Mouse (Mus musculus) kidney, embryonic 16.5 days (tissue): ENCODE measurements around the gene Fam184b. TPM values are rescaled to one million over a fixed set of nuclear protein-coding genes. Genes with fewer than 3 reads are reported as not detected.
"Not testable (repeated sequence)": the region's sequence is repeated elsewhere in the genome, so short reads cannot be mapped to it uniquely, and the experiment has no call there.

Experiments
- ATAC-seq: fragments of 200-750 bp; cut with Nextera tagmentation; 2 replicates; pipeline ENCODE4 v1.8.0; 2017; ENCODE audit warnings: moderate TSS enrichment; ENCODE audit not compliant: low FRiP score, low TSS enrichment
- H3K27ac ChIP-seq: fragments of 300-500 bp; sonication (generic); 2 replicates; pipeline ENCODE4 v1.5.1; 2014; ENCODE audit warnings: low read length
- H3K27me3 ChIP-seq: fragments of 300-500 bp; sonication (generic); 2 replicates; pipeline ENCODE4 v1.6.1; 2014; ENCODE audit warnings: low read length, control low read depth, mixed read lengths; ENCODE audit not compliant: insufficient read depth
- H3K36me3 ChIP-seq: fragments of 300-500 bp; sonication (generic); 2 replicates; pipeline ENCODE4 v1.6.1; 2014; ENCODE audit warnings: low read length, control low read depth, mixed read lengths; ENCODE audit not compliant: insufficient read depth
- H3K4me1 ChIP-seq: fragments of 300-500 bp; sonication (generic); 2 replicates; pipeline ENCODE4 v1.6.1; 2014; ENCODE audit warnings: low read length, control low read depth, mixed read lengths; ENCODE audit not compliant: insufficient read depth
- H3K4me2 ChIP-seq: fragments of 300-500 bp; sonication (generic); replicated peaks from 2 replicates; pipeline ENCODE4 v1.6.1; 2014; ENCODE audit warnings: low read depth, low read length
- H3K4me3 ChIP-seq: fragments of 300-500 bp; sonication (generic); 2 replicates; pipeline ENCODE4 v1.5.1; 2014; ENCODE audit warnings: mild to moderate bottlenecking, low read length
- H3K9ac ChIP-seq: fragments of 300-500 bp; sonication (generic); replicated peaks from 2 replicates; pipeline ENCODE4 v1.6.1; 2014; ENCODE audit warnings: low read length
- H3K9me3 ChIP-seq: fragments of 300-500 bp; sonication (generic); 2 replicates; pipeline ENCODE4 v1.6.1; 2016; ENCODE audit warnings: low read length, control low read depth
- WGBS: fragments of 180-500 bp; shearing (Covaris S2); extraction: QIAGEN DNeasy Blood & Tissue Kit; methylation state at CpG from one replicate; pipeline ENCODE4 v1.1.7; 2014; 5-methylcytosine and 5-hydroxymethylcytosine counted together
- polyA plus RNA-seq: library from polyadenylated mRNA; unstranded; fragments of >200 nt; fragmentation: Nextera tagmentation; extraction: Ambion mirVana; gene quantifications from 2 replicates; pipeline ENCODE4 v1.2.1, GENCODE M21; 2015

The Fam184b gene
- polyA plus RNA-seq, 1 experiment from 2014 or later = 1.5 TPM

GRCm38 (mm10) chr5:45669598-45670279 lies 30.3 kb upstream of the Fam184b start, which contains the start of gene Ncapg:
Gene Ncapg (plus strand): TSS chr5:45669919.
- under 1% methylated on average over 64 of the region's 66 CpGs for WGBS
- Histone ChIP-seq H3K9me3 (no peaks in the 10 kb centered on the region), H3K4me2 (peak within 1 kb of the TSS; percentile 89), H3K36me3 (peaks cover 5% of the 10 kb centered on the region; the same call in 1 of the 2 replicates), H3K4me3 (peak within 1 kb of the TSS; percentile 77), H3K27me3 (no peaks in the 10 kb centered on the region), H3K9ac (peak within 1 kb of the TSS; percentile 85), H3K4me1 (peaks cover 10% of the 10 kb centered on the region), H3K27ac (peak within 1 kb of the TSS; percentile 91)
- ATAC-seq = peak; percentile 100

- H3K4me1 ChIP-seq = peaks cover 10% of the 10 kb centered on the region
- WGBS = under 1% methylated on average over 27 of the region's 27 CpGs
These were observed 29.8 kb upstream of the Fam184b start for GRCm38 (mm10) chr5:45669234-45669597.

DNA sequence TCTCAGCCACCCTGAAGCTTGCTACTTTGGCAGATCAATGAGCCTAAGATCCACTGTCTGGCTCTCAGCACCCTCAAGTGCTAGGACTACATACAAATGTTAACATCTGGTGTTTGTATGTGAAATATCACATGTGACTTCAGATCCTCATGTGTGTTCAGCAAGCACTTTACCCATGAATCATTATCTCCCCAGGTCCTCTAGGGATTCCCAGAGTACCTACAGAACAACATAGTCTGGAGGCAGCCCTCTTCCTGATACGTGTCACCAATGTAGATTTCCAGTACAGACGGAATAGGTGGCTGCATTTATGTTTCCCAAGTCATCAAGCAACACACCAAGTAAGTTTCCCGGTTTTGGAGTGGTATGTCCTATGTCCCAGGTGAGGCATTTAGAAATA lies 29.4 kb upstream of the Fam184b start:
- Histone ChIP-seq H3K36me3 (peaks cover 5% of the 10 kb centered on the region; the same call in 1 of the 2 replicates), H3K4me2 (peak overlapping the region; percentile 89), H3K9ac (peak overlapping the region; percentile 84), H3K4me1 (peaks cover 10% of the 10 kb centered on the region), H3K27ac (peak overlapping the region; percentile 91), H3K9me3 (no peaks in the 10 kb centered on the region), H3K4me3 (peak overlapping the region; percentile 77), H3K27me3 (no peaks in the 10 kb centered on the region)
- 1% methylated on average over 3 of the region's 3 CpGs for WGBS
- peak; percentile 29 for ATAC-seq

More at GRCm38 (mm10) chr5:45669234-45669597, 29.8 kb upstream of the Fam184b start:
- H3K36me3 ChIP-seq = peaks cover 5% of the 10 kb centered on the region; the same call in 1 of the 2 replicates
- peak overlapping the region; percentile 91 for H3K27ac ChIP-seq
- no peaks in the 10 kb centered on the region for H3K9me3 ChIP-seq
- no peaks in the 10 kb centered on the region for H3K27me3 ChIP-seq
- H3K4me2 ChIP-seq = peak overlapping the region; percentile 89
- peak; percentile 79 for ATAC-seq
- H3K9ac ChIP-seq = peak overlapping the region; percentile 84
- peak overlapping the region; percentile 77 for H3K4me3 ChIP-seq

- no peaks in the 10 kb centered on the region for H3K9me3 ChIP-seq
- H3K27ac ChIP-seq = no peak overlapping the region
- no peak for ATAC-seq
- H3K4me1 ChIP-seq = peaks cover 10% of the 10 kb centered on the region
- no peak overlapping the region; the same call in 1 of the 2 replicates for H3K4me3 ChIP-seq
- peaks cover 5% of the 10 kb centered on the region; the same call in 1 of the 2 replicates for H3K36me3 ChIP-seq
- no peak overlapping the region for H3K9ac ChIP-seq
- H3K4me2 ChIP-seq = peak overlapping the region; percentile 89
- 24% methylated on average over 3 of the region's 3 CpGs for WGBS
- no peaks in the 10 kb centered on the region for H3K27me3 ChIP-seq
These were observed 28.9 kb upstream of the Fam184b start for GRCm38 (mm10) chr5:45668324-45668723.

- 97% methylated on average over 13 of the region's 13 CpGs for WGBS
- ATAC-seq, H3K4me1 ChIP-seq: not testable (repeated sequence)
These were observed 19.0 kb upstream of the Fam184b start for GRCm38 (mm10) chr5:45658406-45658805.

GRCm38 (mm10) chr5:45651026-45651703 lies 11.8 kb upstream of the Fam184b start:
- no peak overlapping the region for H3K4me2 ChIP-seq
- no peaks in the 10 kb centered on the region for H3K9me3 ChIP-seq
- H3K4me3 ChIP-seq = no peak overlapping the region
- no peaks in the 10 kb centered on the region for H3K27me3 ChIP-seq
- H3K4me1 ChIP-seq = 0 out of 2 replicates have a peak, but pooled peaks cover 3% of the 10 kb centered on the region
- 65% methylated on average over 2 of the region's 2 CpGs for WGBS
- no peak; the same call in 1 of the 2 replicates for ATAC-seq
- no peak overlapping the region for H3K9ac ChIP-seq
- H3K36me3 ChIP-seq = no peaks in the 10 kb centered on the region
- peak overlapping the region; percentile 66; the same call in 1 of the 2 replicates for H3K27ac ChIP-seq

More at GRCm38 (mm10) chr5:45658406-45658805, 19.0 kb upstream of the Fam184b start:
- not testable (repeated sequence) for H3K27ac ChIP-seq, H3K9ac ChIP-seq, H3K4me3 ChIP-seq, H3K36me3 ChIP-seq, H3K27me3 ChIP-seq, H3K4me2 ChIP-seq
- H3K9me3 ChIP-seq = peaks cover 13% of the 10 kb centered on the region

- peak; percentile 42; the same call in 1 of the 2 replicates for ATAC-seq
- 2% methylated on average over 8 of the region's 8 CpGs for WGBS
- peak overlapping the region; percentile 66 for H3K9ac ChIP-seq
- peaks cover 12% of the 10 kb centered on the region; the same call in 1 of the 2 replicates for H3K27me3 ChIP-seq
- no peaks in the 10 kb centered on the region for H3K36me3 ChIP-seq
- H3K4me2 ChIP-seq = peak overlapping the region; percentile 99
- H3K4me1 ChIP-seq = peaks cover 12% of the 10 kb centered on the region
- H3K9me3 ChIP-seq = no peaks in the 10 kb centered on the region
- H3K27ac ChIP-seq = no peak overlapping the region
- H3K4me3 ChIP-seq = peak overlapping the region; percentile 66
These were observed 290 bp upstream of the Fam184b start for GRCm38 (mm10) chr5:45639715-45640092.

DNA sequence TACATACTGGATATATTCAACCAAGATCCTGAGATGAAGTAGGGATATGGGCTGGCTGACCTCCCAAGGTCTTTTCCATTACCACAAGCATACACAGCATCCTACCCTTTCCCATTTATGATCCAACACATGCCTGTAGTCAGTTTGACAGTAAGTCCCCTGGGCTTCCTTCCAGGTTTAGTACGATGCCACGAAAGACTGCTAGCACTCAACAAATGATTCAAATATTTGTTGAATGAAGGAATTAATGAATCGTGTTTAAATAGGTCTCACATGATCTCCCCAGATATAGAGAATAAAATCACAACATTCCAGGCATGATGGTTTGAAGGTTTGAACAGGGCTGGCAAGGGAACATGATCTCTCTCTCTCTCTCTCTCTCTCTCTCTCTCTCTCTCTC lies 1.0 kb downstream of the Fam184b start:
- H3K27ac ChIP-seq = no peak overlapping the region
- H3K9ac ChIP-seq = no peak overlapping the region
- ATAC-seq = no peak
- peaks cover 12% of the 10 kb centered on the region; the same call in 1 of the 2 replicates for H3K27me3 ChIP-seq
- peaks cover 12% of the 10 kb centered on the region for H3K4me1 ChIP-seq
- H3K36me3 ChIP-seq = no peaks in the 10 kb centered on the region
- H3K4me2 ChIP-seq = peak overlapping the region; percentile 99
- no peaks in the 10 kb centered on the region for H3K9me3 ChIP-seq
- 49% methylated on average over 3 of the region's 3 CpGs for WGBS
- H3K4me3 ChIP-seq = no peak overlapping the region; the same call in 1 of the 2 replicates

GRCm38 (mm10) chr5:45629470-45629869 lies 9.9 kb downstream of the Fam184b start:
- no peaks in the 10 kb centered on the region for H3K27me3 ChIP-seq
- H3K4me2 ChIP-seq = no peak overlapping the region
- H3K4me1 ChIP-seq = no peaks in the 10 kb centered on the region
- no peak for ATAC-seq
- peaks cover 10% of the 10 kb centered on the region for H3K9me3 ChIP-seq
- no peak overlapping the region for H3K27ac ChIP-seq
- no peaks in the 10 kb centered on the region for H3K36me3 ChIP-seq
- no peak overlapping the region for H3K9ac ChIP-seq
- H3K4me3 ChIP-seq = no peak overlapping the region
